Mouse (Mus musculus): ENCODE measurements around the gene Hoxd13.

Gene Hoxd13

GRCm38 (mm10) chr2:74672481-74673362 lies 4.6 kb downstream of the Hoxd13 start:
- TF ChIP-seq GATA4 (IDR thresholded peaks at IDR 0.05; ENCODE audit: insufficient replicate concordance, low read length): no peak

- no peak for TF ChIP-seq GATA4 (IDR thresholded peaks at IDR 0.05; ENCODE audit: insufficient replicate concordance, low read length)
Measured at GRCm38 (mm10) chr2:74673835-74674425, 5.8 kb downstream of the Hoxd13 start.

GRCm38 (mm10) chr2:74674881-74675665 lies 7.0 kb downstream of the Hoxd13 start, which contains the start of gene Hoxd12:
Hoxd12 (plus strand) TSS chr2:74675013.
- TF ChIP-seq GATA4 (IDR thresholded peaks at IDR 0.05; ENCODE audit: insufficient replicate concordance, low read length): no peak

GRCm38 (mm10) chr2:74675666-74676282 lies 7.7 kb downstream of the Hoxd13 start:
- no peak for TF ChIP-seq GATA4 (IDR thresholded peaks at IDR 0.05; ENCODE audit: insufficient replicate concordance, low read length)

- no peak for TF ChIP-seq GATA4 (IDR thresholded peaks at IDR 0.05; ENCODE audit: insufficient replicate concordance, low read length)
Measured at GRCm38 (mm10) chr2:74676376-74677052, 8.4 kb downstream of the Hoxd13 start.

GRCm38 (mm10) chr2:74677106-74677505 lies 9.0 kb downstream of the Hoxd13 start:
- no peak for TF ChIP-seq GATA4 (IDR thresholded peaks at IDR 0.05; ENCODE audit: insufficient replicate concordance, low read length)

- no peak for TF ChIP-seq GATA4 (IDR thresholded peaks at IDR 0.05; ENCODE audit: insufficient replicate concordance, low read length)
Measured at GRCm38 (mm10) chr2:74678891-74679595, 10.9 kb downstream of the Hoxd13 start, which contains the start of gene Hoxd11. Hoxd11 (plus strand) TSS chr2:74679557.

- no peak for TF ChIP-seq GATA4 (IDR thresholded peaks at IDR 0.05; ENCODE audit: insufficient replicate concordance, low read length)
Measured at GRCm38 (mm10) chr2:74679596-74679971, 11.5 kb downstream of the Hoxd13 start.

- no peak for TF ChIP-seq GATA4 (IDR thresholded peaks at IDR 0.05; ENCODE audit: insufficient replicate concordance, low read length)
Measured at GRCm38 (mm10) chr2:74679980-74680379, 11.9 kb downstream of the Hoxd13 start.

- no peak for TF ChIP-seq GATA4 (IDR thresholded peaks at IDR 0.05; ENCODE audit: insufficient replicate concordance, low read length)
Measured at GRCm38 (mm10) chr2:74680561-74681398, 12.7 kb downstream of the Hoxd13 start.

- TF ChIP-seq GATA4 (IDR thresholded peaks at IDR 0.05; ENCODE audit: insufficient replicate concordance, low read length): no peak
Measured at GRCm38 (mm10) chr2:74681594-74682531, 13.8 kb downstream of the Hoxd13 start.

- no peak for TF ChIP-seq GATA4 (IDR thresholded peaks at IDR 0.05; ENCODE audit: insufficient replicate concordance, low read length)
Measured at GRCm38 (mm10) chr2:74682796-74683195, 14.7 kb downstream of the Hoxd13 start.
